In the genomic region with DNA sequence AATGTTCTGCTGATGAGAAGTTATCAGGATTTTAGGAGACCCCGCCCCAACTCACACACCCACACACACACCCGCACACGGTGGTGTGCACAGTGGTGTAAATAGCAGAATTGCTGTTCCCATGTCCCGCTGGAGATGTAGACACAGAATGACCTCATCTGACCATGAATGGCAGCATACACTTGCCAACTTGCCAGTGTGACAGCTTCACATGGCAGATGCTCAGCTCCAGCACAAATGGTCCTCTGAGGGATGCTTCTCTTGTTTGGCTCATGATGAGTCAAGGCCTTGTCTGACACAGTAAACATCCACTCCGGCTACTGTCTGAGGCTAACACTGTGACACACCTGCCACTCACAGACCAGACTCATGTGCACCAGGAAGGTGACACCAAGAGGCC, we compare ENCODE assay signal across 8 mouse cellular contexts. TPM values are rescaled to one million over a fixed set of nuclear protein-coding genes. Genes with fewer than 3 reads are reported as not detected.
DNase-seq lines count a peak whose midpoint lies in the region; ATAC-seq and TF ChIP-seq lines count a peak whose summit lies in the region.

No protein-coding gene starts in this region.

- peak overlapping the region; percentile 84 for H3K27ac ChIP-seq in neural tube, embryonic 11.5 days (ENCODE audit: low read depth, low read length)
- peak overlapping the region; percentile 91 for H3K27ac ChIP-seq in hindbrain, embryonic 10.5 days
- H3K27ac ChIP-seq in limb, embryonic 10.5 days: peak overlapping the region; percentile 71; the same call in 1 of the 2 replicates
- H3K27ac ChIP-seq in midbrain, postnatal 0 days (ENCODE audit: low read depth, low read length): peak overlapping the region; percentile 67

- no peak for TF ChIP-seq CTCF in midbrain, postnatal 0 days (IDR thresholded peaks at IDR 0.05)

- H3K27me3 ChIP-seq in neural tube, embryonic 11.5 days (ENCODE audit: control insufficient read depth, insufficient read depth, low read length): no peaks in the 10 kb centered on the region
- no peaks in the 10 kb centered on the region for H3K27me3 ChIP-seq in hindbrain, embryonic 10.5 days (ENCODE audit: insufficient read depth, poor library complexity, severe bottlenecking)
- no peaks in the 10 kb centered on the region for H3K27me3 ChIP-seq in limb, embryonic 10.5 days (ENCODE audit: low read depth, poor library complexity, severe bottlenecking)
- H3K27me3 ChIP-seq in midbrain, postnatal 0 days (ENCODE audit: insufficient read depth, low read length): no peaks in the 10 kb centered on the region

- no peaks in the 10 kb centered on the region for H3K9me3 ChIP-seq in neural tube, embryonic 11.5 days (ENCODE audit: control insufficient read depth, low read length)
- no peaks in the 10 kb centered on the region for H3K9me3 ChIP-seq in hindbrain, embryonic 10.5 days
- no peaks in the 10 kb centered on the region for H3K9me3 ChIP-seq in limb, embryonic 10.5 days (replicated peaks)
- no peaks in the 10 kb centered on the region for H3K9me3 ChIP-seq in midbrain, postnatal 0 days (ENCODE audit: low read length)

- ATAC-seq in neural tube, embryonic 11.5 days (ENCODE audit: insufficient read depth, low FRiP score, low TSS enrichment): no peak
- ATAC-seq in midbrain, postnatal 0 days (ENCODE audit: low FRiP score): peak; percentile 41; the same call in 1 of the 2 replicates

- no peak overlapping the region for H3K4me2 ChIP-seq in neural tube, embryonic 11.5 days (ENCODE audit: low read depth)
- H3K4me2 ChIP-seq in midbrain, postnatal 0 days (ENCODE audit: low read depth, low read length, poor library complexity, severe bottlenecking): no peak overlapping the region

- no peak overlapping the region for H3K4me3 ChIP-seq in neural tube, embryonic 11.5 days (ENCODE audit: low read depth, low read length)
- H3K4me3 ChIP-seq in hindbrain, embryonic 10.5 days: no peak overlapping the region
- H3K4me3 ChIP-seq in limb, embryonic 10.5 days: no peak overlapping the region
- H3K4me3 ChIP-seq in midbrain, postnatal 0 days (ENCODE audit: low read depth, low read length): no peak overlapping the region

- no peak for DNase-seq in neural tube, embryonic 11.5 days (ENCODE audit: low spot score)
- no peak for DNase-seq in neural tube, embryonic 10.5 days (ENCODE audit: extremely low spot score, low spot score)
- peak; percentile 67 to 73 for DNase-seq in cerebellum, postnatal 25 days
- no peak for DNase-seq in hindbrain, embryonic 10.5 days (ENCODE audit: low spot score)
- no peak for DNase-seq in limb, embryonic 10.5 days (ENCODE audit: low spot score)
- peak; percentile 85 for DNase-seq in midbrain, postnatal 0 days (ENCODE audit: low spot score)
- no peak for DNase-seq in B cell, adult 2 months
- DNase-seq in natural killer cell, adult 2 months (ENCODE audit: low spot score in 2 of 2): no peak

- H3K36me3 ChIP-seq in neural tube, embryonic 11.5 days (ENCODE audit: control insufficient read depth, insufficient read depth, low read length): no peaks in the 10 kb centered on the region; the same call in 1 of the 2 replicates
- H3K36me3 ChIP-seq in hindbrain, embryonic 10.5 days: peaks cover 12% of the 10 kb centered on the region; the same call in 1 of the 2 replicates
- H3K36me3 ChIP-seq in limb, embryonic 10.5 days: peaks cover 11% of the 10 kb centered on the region
- no peaks in the 10 kb centered on the region for H3K36me3 ChIP-seq in midbrain, postnatal 0 days (ENCODE audit: insufficient read depth, low read length)

- peaks cover 22% of the 10 kb centered on the region for H3K4me1 ChIP-seq in neural tube, embryonic 11.5 days (ENCODE audit: control insufficient read depth, insufficient read depth, low read length)
- H3K4me1 ChIP-seq in hindbrain, embryonic 10.5 days (replicated peaks): peaks cover 57% of the 10 kb centered on the region
- H3K4me1 ChIP-seq in limb, embryonic 10.5 days: peaks cover 32% of the 10 kb centered on the region
- H3K4me1 ChIP-seq in midbrain, postnatal 0 days (ENCODE audit: insufficient read depth, low read length): peaks cover 11% of the 10 kb centered on the region; the same call in 1 of the 2 replicates

- WGBS in neural tube, embryonic 11.5 days: 86% methylated on average over 5 of the region's 5 CpGs
- WGBS in hindbrain, embryonic 10.5 days: 78% methylated on average over 5 of the region's 5 CpGs
- 92% methylated on average over 5 of the region's 5 CpGs for WGBS in limb, embryonic 10.5 days
- WGBS in midbrain, postnatal 0 days: 71% methylated on average over 5 of the region's 5 CpGs

- H3K9ac ChIP-seq in neural tube, embryonic 11.5 days (ENCODE audit: low read length): no peak overlapping the region
- H3K9ac ChIP-seq in midbrain, postnatal 0 days (replicated peaks; ENCODE audit: low read length, poor library complexity, severe bottlenecking): no peak overlapping the region

RNA-seq across cellular contexts. Expression of a gene that starts 44.4 kb away (rescaled TPM):
- 0.38 and 0.69 TPM in 2 replicates for polyA plus RNA-seq in neural tube, embryonic 11.5 days (2014; fragmentation: Nextera tagmentation; extraction: Ambion mirVana)
- 0.87 and 1.5 TPM in 2 replicates for polyA plus RNA-seq in hindbrain, embryonic 10.5 days (2016; fragmentation: Nextera tagmentation; extraction: Ambion mirVana)
- 0.88 and 1.1 TPM in 2 replicates for polyA plus RNA-seq in limb, embryonic 10.5 days (2016; fragmentation: Nextera tagmentation; extraction: Ambion mirVana)
- total RNA-seq in midbrain, postnatal 0 days (2014; rRNA removed): 14.4 and 14.9 TPM in 2 replicates
- 15.6 and 15.9 TPM in 2 replicates for polyA plus RNA-seq in midbrain, postnatal 0 days (2015; fragmentation: Nextera tagmentation; extraction: Ambion mirVana)

Comparison
In these comparisons a context has a peak if more than half of its experiments do, and no peak if none do; other contexts are left out.
1. DNase-seq: peak in cerebellum, postnatal 25 days (2 of 2) and midbrain, postnatal 0 days (single experiment); none in neural tube, embryonic 11.5 days (single experiment), neural tube, embryonic 10.5 days (single experiment), hindbrain, embryonic 10.5 days (single experiment), limb, embryonic 10.5 days (single experiment), B cell, adult 2 months (0 of 2) and natural killer cell, adult 2 months (0 of 2).
2. Peak in every context shown above with its lines, with median percentiles within 50 percentile points of each other: H3K27ac ChIP-seq.